Mouse (Mus musculus) thymus, postnatal 10 days (tissue): ENCODE data around the gene Celf2.
A peak's percentile ranks its signal among the peaks of the same experiment; 100 is the strongest.

Experiments used
- DNase-seq, 2 experiments: peaks; one replicate each; pipeline ENCODE4 v3.0.0; 2021; ENCODE audit warnings: low spot score in 2 of 2

The Celf2 gene

DNA sequence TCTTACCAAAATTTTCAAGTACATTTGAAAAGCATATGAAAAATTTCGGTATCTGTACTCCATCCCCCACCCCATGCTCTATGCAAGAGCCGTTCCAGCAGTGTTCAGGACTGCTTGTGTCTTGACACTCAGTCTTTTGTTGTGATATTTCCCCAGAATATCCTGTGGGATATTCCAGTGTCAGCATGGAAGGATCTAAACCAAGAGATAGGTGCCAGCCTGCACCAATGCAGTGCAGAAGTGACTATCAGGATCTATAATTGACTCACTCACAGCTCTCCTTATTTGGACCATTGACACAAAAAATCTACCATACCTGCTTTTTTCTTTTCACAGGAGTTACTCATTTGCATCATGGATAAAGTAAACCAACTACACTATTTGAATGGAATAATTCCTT lies 116.9 kb downstream of the Celf2 start:
- DNase-seq = no peak

DNA sequence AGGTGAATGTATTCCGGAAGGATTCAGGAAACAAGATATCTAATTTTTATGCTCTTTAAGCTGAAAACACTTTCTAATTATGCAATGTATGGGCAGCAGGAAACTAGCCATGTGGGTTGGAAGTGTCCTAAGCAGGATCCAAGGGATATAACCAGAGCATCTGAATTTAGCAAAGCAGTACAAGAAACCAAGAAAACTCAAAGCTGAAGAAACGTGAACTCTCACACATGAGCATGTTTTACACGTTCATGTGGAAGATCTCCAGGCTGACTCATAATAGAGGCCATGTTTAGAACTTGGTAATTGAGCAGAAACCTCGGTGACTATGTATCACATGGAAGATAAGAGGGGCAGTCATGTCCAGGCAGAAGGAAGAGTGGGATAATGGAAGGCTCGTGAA lies 120.1 kb downstream of the Celf2 start:
- no peak for DNase-seq

DNA sequence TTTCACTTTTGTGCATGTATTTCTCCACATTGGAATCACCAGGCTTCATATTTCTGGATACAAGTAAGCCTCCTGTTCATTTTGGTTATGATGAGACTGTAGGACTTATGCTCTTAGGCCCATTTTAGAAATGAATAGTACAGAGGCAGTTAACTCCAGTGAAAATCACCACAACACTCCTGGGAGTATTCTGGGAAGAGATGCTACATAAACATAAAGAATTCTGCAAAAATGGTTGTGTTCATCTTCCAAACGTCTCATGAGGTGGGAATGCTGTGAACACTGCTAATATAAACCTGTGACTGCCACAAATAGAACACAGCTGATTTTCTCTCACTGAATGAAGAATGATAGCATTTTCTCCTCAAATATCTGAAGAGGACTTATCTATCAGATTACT lies 130.6 kb downstream of the Celf2 start:
- DNase-seq = no peak

DNA sequence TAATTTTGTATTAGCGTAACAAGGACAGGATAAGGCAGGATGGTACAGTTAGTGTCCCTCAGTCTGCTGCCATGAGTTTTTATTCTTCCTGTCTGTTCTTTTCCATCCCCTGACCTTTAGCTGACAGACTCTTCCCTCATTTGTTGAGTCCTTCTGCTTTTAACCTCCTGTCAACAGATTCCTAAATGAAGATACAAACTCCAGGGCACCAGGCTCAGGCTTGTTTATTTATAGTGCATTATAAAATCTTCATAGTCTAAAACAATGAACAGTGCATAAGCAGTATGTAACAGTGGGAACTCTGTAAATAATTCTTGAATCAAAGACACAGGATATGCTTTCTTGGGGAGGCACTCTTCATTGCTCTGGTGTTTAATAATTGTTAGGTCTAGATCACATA lies 131.5 kb downstream of the Celf2 start:
- DNase-seq = no peak

DNA sequence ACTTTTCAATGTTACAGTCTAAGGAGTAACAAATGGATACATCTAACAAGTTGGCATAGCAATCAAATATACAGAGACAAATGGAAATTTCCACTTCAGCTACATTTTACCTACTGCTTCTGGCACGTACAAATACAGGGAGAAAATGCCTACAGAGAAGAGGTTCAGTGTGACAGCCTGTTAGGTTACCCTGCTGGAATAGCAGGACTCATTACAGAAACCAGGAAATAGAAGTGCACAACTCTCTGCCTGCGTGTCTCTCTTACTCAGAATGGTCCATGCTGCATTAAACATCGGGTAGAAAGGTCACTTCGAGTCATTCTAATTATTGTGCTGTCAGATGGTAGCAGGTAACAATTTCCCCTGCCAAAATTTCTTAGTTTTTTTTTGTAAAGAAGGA lies 141.6 kb downstream of the Celf2 start:
- no peak for DNase-seq

DNA sequence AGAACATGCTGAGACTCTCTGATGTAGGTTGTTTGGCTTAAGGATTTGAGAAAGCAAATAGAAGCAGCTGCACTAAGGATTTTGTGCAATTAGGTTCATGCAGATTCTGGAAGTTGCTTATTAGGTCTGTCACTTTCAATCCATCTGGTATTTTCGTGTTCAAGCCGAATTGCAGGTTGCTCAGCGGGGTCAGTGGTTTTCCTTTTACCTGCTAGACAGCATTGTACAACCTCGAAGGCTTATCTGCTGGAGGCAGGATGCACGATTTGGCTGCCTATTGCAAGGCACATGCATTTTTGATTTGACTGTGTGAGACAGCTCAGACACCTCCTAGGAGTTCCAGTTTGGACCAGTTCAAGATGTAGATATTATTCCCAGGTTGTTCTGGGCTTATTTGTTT lies 149.8 kb downstream of the Celf2 start:
- DNase-seq = no peak

DNA sequence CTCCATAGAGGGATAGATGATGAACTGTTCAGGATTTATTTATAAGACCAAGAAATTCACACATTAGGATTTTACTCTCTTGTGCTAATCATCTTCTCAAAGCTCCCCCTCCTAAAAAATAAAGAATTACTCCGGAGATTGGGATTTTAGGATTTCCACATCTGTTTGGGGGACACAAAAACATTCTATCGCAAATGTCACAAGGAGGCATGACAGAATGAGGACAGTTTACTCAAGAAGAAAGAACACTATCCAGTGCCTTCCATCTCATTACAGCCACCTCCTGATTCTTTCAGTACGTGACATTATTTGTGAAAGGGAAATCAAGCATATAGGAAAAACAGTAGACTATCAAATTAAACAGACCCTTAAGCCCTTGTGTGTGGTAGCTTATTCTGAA lies 150.5 kb downstream of the Celf2 start:
- DNase-seq = no peak

DNA sequence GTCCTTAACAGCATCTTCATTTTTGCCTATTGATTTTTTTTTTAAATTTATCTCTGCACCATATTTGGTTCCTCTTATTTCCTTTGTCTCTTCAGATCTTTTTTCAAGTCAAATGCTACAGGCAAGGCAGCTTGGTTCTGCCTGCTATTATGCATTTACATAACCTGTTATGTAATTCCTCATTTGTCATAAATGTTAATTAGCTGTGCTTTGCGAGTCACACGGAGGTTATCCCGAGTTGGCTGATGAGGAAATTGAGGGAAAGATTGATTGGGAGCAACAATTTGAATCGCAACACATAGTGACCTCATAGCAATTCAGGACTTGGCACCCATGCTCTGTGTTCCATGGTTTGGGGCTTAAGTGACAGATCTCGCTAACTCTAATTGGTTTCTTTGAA lies 158.1 kb downstream of the Celf2 start:
- DNase-seq = no peak

DNA sequence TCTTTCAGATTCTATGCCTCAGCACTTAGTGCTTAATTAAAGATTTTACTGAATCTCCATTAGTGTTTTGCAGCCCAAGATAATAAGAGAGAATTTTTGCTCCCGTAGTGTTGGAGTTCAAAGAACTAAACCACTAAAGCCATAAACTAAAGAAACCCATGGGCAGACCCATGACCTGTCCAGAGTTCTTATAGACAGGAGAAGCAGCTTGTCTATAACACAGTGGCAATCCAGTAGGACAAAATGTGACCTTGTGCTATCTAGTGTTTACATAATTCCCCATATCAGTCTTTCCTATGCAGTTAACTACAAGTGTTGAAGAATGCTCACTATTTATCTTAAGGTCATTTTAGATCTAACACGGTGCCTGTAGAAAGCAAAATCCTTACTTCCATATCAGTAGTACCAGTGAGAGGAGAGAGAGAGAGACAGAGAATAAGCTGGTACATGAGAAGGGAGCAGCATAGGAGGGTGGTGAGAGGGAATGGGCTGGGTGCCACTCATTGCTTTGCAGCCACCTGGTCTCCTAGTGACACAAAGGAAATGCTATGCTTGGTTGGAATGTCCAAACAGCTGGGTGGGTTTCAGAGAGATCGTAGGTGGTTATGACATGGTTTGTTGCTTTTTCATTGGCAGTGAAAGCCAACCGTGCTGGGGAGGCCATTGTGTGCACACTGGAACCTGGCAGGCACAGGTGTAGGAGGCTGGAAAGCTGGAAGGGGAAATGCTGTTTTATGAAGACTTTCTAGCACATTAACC lies 162.5 kb downstream of the Celf2 start:
- no peak for DNase-seq

DNA sequence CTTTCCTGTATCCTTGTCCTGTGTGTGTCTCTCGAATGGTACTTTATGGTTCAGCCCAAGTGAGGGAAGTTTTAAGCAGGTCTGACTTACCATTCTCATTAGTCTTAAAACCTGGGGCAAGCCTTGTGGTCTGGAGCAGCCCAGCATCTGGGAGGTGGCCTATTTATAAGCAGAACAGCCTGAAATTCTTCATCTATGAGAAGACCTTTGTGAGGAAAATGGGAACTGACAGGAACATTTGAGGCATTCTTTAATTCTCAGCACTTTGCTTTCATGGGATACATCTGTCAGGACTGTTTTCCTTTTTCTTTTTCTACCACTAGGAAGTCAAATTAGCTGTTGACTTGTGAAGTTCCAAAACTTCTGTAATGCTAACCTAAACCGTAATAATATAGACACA lies 164.4 kb downstream of the Celf2 start:
- DNase-seq = no peak

DNA sequence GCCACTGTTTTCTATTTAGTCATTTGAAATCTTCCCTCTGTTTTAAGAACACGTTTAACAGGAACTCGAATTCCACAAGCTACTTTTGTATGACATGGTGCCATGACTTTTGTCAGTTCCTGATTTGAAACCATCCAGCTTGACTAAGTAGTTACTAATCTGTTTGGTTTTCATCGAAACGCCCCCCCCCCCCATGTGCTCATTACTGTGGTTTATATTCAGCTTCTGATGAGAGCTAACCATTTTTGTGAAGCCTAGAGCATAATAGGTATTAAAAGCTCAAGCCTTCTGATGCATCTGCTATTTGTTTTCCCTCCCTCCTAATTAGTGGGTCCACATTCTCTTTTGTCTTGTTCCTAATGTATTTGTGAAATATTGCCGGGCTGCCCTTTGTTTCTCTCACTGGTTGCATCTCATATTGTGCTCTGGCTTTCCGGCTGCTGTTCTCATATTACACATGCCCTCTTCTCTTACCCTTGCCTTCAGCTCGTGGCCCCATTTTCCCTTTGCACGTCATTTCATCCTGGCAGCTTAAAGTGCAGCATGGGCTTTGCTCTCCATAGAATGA lies 166.4 kb downstream of the Celf2 start:
- no peak for DNase-seq

DNA sequence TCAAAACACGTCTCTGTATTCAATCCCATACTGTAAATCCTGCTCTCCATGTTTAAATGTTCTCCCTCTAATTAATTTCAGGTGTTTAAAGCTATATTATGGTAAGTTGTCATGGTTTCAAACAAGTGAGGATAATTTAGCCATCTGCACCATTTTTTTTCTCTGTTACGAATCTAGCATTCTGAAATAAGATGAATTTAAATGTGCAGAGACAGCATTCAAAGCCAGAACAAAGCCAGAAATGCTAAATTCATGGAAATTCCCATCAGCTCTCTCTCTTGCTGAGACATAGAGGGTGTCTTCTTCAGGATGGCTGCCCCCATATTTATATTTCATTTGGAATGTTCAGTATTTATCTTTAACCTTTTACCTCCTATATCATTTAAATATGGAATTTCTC lies 174.5 kb downstream of the Celf2 start:
- no peak for DNase-seq

DNA sequence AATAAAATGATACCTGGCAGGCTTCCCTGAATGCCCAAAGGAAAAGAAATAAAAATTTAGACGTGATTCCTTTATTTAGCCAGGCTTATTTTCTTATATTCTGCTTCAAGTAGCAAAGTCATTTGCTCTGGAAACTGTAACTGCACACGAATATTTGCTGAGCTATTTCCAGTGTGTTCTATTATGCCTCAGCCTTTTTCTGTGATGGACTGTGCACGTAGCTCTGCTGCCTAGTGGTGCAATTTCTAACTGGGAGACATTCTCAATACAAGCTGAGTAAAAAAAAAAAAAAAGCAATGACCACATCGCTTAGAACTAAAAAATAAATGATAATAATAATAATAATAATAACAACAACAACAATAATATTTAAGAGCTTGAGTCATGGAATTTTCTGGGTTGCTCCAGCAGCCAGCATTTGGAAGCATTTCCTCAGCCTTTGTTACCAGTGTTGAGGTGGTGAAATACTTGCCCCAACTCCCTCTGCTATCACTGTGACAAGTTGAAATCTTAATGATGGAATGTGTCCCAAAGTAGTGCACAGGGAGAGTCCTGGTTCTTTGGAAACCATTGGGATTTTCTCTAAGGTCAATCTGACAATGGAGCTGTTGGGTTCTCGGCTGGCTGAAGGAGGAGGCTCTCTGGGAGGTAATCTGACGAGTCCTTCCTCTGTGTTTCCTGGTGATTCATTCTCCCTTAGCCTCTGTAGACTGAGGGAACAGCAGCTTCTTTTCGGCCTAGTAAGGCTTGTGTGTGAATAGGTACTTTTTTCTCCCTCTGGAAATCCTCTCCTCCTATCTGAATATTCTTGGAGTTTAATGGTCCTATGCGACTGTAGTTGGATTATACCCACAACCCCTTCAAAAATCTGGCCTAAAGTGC lies 181.1 kb downstream of the Celf2 start:
- DNase-seq = no peak

DNA sequence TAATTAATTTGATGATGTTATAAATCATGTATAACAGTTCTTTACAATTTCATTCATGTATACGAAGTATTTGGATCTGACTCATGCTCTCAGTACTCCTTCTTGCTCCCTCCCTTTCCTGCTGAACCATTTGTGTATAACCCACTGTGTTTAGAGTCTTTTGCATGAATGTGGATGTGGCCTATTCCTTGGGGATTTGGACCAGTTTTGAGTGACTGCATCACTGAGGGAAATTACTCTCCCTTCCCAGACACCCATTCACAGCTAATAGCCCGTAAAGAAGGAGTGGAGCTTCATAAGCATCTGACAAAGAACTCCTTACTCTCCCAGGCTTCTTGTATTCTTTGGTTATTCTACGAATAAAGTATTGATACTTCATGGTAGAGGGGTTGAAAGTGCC lies 189.6 kb downstream of the Celf2 start:
- no peak for DNase-seq

DNA sequence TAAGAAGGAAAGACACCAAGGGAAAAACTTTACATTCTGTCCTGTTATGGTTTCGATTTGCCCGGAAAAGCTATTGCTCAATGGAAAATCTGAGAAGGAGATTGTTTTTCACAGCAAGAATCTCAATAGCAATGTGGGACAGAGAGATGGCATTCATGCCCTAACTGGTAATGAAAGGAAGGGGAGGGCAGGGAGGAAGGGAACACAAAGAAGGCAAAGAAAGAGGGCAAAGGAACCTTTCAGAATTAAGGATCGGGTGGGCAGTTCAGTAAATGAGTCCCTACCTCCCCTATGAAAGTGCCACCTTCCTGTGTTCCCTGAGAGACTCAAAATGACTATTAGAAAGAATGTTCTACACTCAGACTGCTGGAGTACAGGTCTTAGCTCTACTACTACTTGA lies 197.6 kb downstream of the Celf2 start:
- DNase-seq = no peak

DNA sequence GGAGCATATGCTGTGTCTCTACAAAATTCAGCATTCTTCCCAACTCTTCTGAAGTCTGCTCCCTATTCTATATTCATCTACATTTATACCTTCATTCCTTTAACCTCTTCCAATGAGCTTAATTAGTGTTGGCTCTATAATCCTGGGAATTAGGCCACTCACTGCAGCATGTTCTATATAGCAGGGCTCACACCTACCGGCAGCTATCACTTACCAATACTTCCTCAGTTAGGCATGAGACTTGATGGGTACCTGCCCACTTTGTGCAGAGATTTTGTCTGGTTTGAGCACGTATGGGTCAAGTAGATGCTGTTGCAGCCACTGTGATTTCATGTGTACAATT lies 198.6 kb downstream of the Celf2 start:
- no peak for DNase-seq

DNA sequence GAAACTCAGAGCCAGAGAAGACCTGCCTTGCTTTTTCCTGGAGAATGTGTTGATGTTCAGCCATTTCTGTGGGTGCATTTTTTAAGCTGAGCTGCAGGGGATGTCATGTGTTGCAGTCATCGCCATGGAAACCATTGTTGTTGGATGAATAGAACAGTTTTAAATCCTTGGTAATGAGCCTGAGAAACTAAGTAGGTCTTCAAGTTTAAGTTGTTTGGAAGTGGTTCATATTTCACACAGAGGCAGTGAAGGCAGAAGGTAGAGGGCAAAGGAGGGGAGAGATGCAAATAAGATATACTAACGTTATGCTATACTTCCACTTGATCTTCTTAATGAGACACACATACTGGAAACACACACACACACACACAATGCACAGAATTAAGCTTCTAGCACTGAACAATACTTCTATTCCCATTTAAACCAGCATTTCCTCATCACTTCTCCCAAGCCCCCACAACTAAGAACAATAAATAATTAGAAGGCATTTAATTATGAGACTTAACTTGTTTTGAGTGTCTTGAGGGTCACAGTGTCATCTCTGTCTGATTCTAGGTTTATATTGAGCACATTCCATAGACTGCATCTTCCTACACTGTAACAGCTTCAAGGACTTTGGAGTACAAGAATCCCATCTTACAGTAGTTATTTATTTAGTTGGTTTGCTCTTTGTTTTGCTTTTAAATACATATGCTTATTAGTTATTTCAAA lies 199.1 kb downstream of the Celf2 start:
- no peak for DNase-seq

DNA sequence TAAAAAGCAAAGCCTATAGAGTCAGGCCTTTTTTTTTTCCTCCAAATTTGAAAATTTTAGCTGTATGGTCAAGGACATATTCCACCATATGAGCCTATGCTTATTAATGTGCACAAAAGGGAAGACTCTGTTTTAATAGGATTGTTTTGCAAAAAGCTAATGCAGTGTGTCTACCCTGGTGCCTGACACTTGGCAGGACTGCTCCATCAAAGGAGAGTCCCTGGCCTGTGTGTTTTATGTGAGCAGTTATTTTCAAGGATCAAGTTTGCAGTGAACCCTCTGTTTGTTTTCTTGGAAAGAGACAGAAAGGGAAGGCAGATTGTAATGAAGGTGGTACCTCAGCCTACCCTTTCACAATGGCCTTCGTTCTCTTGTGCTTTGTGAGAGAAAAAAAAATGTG lies 200.0 kb downstream of the Celf2 start:
- DNase-seq = no peak

DNA sequence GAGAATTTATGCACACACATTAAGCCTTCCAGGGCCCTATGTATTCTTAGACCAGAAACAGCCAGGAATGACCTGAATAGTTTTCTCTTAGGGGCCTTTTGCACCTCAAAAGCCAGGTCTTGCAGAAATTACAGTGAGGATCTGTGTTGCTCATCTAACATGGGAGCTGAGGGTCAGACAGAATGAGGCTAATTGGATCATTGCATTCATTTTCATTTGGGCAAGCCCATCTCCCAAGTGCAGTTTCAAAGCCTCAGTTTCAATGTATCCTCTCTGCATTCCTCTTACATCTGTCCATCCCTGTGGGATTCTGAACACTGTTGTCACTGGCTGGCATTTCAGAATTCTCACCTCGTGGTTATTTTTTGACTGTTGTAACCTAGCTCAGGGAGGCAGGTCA lies 200.6 kb downstream of the Celf2 start:
- DNase-seq = no peak

DNA sequence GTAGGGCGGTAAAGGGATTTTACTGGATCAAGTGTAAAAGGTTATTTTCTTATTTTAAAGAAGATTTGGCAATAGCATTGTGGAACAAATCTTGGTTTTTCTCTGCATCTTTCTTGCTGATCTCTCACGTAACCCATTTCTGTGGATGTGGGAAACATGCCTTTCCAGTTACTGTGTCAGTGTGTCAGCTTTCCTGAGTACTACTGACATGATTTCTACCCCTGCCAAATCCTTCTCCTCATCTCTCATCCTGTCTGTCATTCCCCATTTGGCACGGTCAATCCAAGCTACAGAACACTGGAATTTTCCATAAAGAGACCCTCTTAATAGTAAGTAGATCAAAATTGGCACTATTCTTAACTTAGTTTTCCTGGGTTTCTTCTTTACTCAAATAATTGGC lies 221.9 kb downstream of the Celf2 start:
- DNase-seq = no peak

DNA sequence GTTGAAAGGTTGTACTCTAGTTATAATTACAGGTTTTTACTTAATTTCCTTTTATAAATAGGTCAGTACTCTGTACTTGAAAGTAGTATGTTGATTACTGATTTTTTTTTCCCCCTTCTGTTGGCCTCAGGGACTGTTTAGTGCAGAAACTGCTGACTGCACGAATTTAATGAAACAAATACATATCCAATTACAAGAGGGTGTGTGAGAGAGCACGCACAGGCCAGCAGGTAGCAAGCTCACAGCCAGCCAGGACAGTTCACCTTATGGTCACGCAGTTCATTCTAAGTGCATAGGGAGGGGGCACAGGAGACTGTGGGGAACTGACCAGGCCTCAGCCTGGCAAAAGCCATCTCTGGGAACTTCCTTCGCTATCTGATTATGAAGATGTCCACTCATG lies 236.1 kb downstream of the Celf2 start:
- no peak for DNase-seq

DNA sequence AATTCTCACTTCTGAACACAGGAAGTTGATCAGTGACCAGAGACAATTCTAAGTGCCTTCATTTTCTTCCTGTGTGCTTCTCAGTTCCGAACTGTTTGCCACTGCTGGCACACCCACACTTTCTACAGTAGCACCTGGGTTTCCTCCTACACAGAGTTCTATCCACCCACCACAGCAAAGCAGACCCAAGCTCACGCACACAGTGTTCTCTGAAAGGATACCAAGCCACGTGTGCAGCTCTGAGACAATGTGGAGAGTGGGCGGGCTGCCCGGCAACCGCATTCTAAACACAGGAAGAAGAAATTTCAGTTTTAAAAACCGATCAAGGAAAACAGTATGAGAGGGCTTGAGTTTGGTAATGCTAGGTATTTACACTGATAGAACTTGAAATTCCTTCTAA lies 239.3 kb downstream of the Celf2 start:
- peak; percentile 18 to 19 for DNase-seq

DNA sequence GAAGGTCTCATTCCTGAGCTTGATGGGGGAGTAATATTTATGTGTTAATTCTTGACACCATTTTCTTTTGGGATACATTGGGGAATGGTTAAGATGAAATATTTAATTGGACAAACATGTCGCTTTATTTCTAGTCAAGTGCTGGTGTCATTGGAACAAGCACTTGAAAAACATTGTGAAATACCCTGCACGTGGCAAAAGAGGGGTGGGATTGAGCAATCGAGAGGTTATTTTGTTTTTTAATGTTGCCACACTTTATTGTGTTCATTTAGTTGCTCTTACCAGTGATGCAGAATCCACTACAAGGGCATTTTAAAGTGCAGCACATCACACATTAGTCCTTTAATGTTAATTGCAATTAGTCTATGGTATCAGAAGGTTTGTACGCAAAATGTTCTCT lies 242.2 kb downstream of the Celf2 start:
- DNase-seq = no peak
